Comparison of ENCODE assay signal across 18 mouse cellular contexts in the genomic region with DNA sequence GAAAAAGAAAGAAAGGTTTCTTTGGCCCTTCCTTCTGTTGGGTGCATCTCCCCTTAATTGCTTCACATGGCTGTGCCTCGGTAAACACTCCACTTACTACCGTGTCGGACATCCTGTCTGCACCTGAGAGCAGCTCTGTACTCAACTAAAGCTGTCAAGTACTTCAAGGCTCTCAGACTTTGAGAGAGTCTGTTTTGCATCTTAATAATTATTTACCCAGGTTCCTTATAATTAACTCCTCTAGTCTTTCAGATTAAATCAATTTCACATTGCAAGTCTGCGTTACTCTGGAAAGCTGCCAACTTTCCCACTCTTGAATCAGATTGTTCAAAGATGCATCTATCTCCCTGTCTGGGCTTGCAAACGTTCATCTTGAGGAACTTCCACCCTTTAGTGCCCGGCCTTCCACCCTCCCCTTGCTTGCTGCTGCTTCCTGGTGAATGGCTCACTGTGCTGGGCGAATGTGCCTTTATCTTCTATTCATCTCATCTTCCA.
DNase-seq lines count a peak whose midpoint lies in the region; ATAC-seq and TF ChIP-seq lines count a peak whose summit lies in the region.
"Had no signal": no experiment of that assay in that cellular context is flagged by ENCODE, and none has a peak within 500 bp of the region (broad histone marks: within the 10 kb centered on the region; RNA-seq: fewer than 3 reads in every experiment).

No protein-coding gene starts in this region.

- WGBS in hindbrain, embryonic 16.5 days: 28% methylated on average over 7 of the region's 7 CpGs
- 42% methylated on average over 7 of the region's 7 CpGs for WGBS in hindbrain, embryonic 12.5 days
- WGBS in midbrain, postnatal 0 days: 48% methylated on average over 7 of the region's 7 CpGs
- 40% methylated on average over 7 of the region's 7 CpGs for WGBS in midbrain, embryonic 15.5 days
- WGBS in limb, embryonic 14.5 days: 20% methylated on average over 7 of the region's 7 CpGs

- H3K36me3 ChIP-seq in hindbrain, embryonic 16.5 days (ENCODE audit: control insufficient read depth, insufficient read depth, low read length): no peaks in the 10 kb centered on the region
- H3K36me3 ChIP-seq in hindbrain, embryonic 12.5 days: no peaks in the 10 kb centered on the region
- H3K36me3 ChIP-seq in midbrain, postnatal 0 days (ENCODE audit: insufficient read depth, low read length): no peaks in the 10 kb centered on the region
- H3K36me3 ChIP-seq in midbrain, embryonic 15.5 days (replicated peaks): no peaks in the 10 kb centered on the region
- no peaks in the 10 kb centered on the region for H3K36me3 ChIP-seq in limb, embryonic 14.5 days (ENCODE audit: control insufficient read depth, insufficient read depth, low read length)
- H3K36me3 ChIP-seq: liver, embryonic 13.5 days; midbrain, embryonic 10.5 days; neural tube, embryonic 12.5 days had no signal

- H3K9ac ChIP-seq in hindbrain, embryonic 16.5 days (ENCODE audit: low read depth, low read length): no peak overlapping the region
- no peak overlapping the region for H3K9ac ChIP-seq in hindbrain, embryonic 12.5 days
- H3K9ac ChIP-seq in midbrain, postnatal 0 days (replicated peaks; ENCODE audit: low read length, poor library complexity, severe bottlenecking): no peak overlapping the region
- H3K9ac ChIP-seq in midbrain, embryonic 15.5 days: no peak overlapping the region
- H3K9ac ChIP-seq in limb, embryonic 14.5 days (ENCODE audit: low read depth, low read length, severe bottlenecking): no peak overlapping the region
- H3K9ac ChIP-seq: liver, embryonic 13.5 days; neural tube, embryonic 12.5 days had no signal

- no peak overlapping the region for H3K27ac ChIP-seq in hindbrain, embryonic 16.5 days (ENCODE audit: low read depth, low read length)
- H3K27ac ChIP-seq in hindbrain, embryonic 12.5 days: no peak overlapping the region
- no peak overlapping the region for H3K27ac ChIP-seq in midbrain, postnatal 0 days (ENCODE audit: low read depth, low read length)
- H3K27ac ChIP-seq in midbrain, embryonic 15.5 days: no peak overlapping the region
- no peak overlapping the region for H3K27ac ChIP-seq in limb, embryonic 14.5 days (replicated peaks; ENCODE audit: low read depth, low read length)
- H3K27ac ChIP-seq: liver, embryonic 13.5 days; midbrain, embryonic 10.5 days; neural tube, embryonic 12.5 days had no signal

- H3K4me3 ChIP-seq in hindbrain, embryonic 16.5 days (ENCODE audit: low read length): no peak overlapping the region
- H3K4me3 ChIP-seq in hindbrain, embryonic 12.5 days: no peak overlapping the region
- no peak overlapping the region for H3K4me3 ChIP-seq in midbrain, postnatal 0 days (ENCODE audit: low read depth, low read length)
- no peak overlapping the region for H3K4me3 ChIP-seq in midbrain, embryonic 15.5 days
- H3K4me3 ChIP-seq in limb, embryonic 14.5 days (replicated peaks; ENCODE audit: low read length): no peak overlapping the region
- H3K4me3 ChIP-seq: liver, embryonic 13.5 days; midbrain, embryonic 10.5 days; neural tube, embryonic 12.5 days had no signal

- DNase-seq in cerebellum, postnatal 4 days (ENCODE audit: low spot score in 2 of 2): no peak
- DNase-seq in midbrain, postnatal 0 days (ENCODE audit: low spot score): peak; percentile 51
- DNase-seq in limb, embryonic 14.5 days (ENCODE audit: low spot score): peak; percentile 80
- DNase-seq in frontal cortex, postnatal 10 days (ENCODE audit: low spot score in 2 of 2): no peak
- DNase-seq: heart, adult 18-20 months; heart, postnatal 10 days; liver, embryonic 13.5 days; lung, postnatal 10 days; right cerebral cortex, adult 18-20 months; spleen, adult 18-20 months; thymus, postnatal 4 days had no signal

- no peak overlapping the region for H3K4me2 ChIP-seq in hindbrain, embryonic 16.5 days (ENCODE audit: low read length)
- H3K4me2 ChIP-seq in hindbrain, embryonic 12.5 days (replicated peaks): no peak overlapping the region
- H3K4me2 ChIP-seq in midbrain, postnatal 0 days (ENCODE audit: low read depth, low read length, poor library complexity, severe bottlenecking): no peak overlapping the region
- H3K4me2 ChIP-seq in midbrain, embryonic 15.5 days: no peak overlapping the region
- H3K4me2 ChIP-seq in limb, embryonic 14.5 days (replicated peaks; ENCODE audit: low read depth, low read length, severe bottlenecking): no peak overlapping the region
- H3K4me2 ChIP-seq: liver, embryonic 13.5 days; neural tube, embryonic 12.5 days had no signal

- TF ChIP-seq CTCF in midbrain, postnatal 0 days (IDR thresholded peaks at IDR 0.05): no peak

- TF ChIP-seq POLR2A in limb, embryonic 14.5 days (IDR thresholded peaks at IDR 0.05; ENCODE audit: borderline replicate concordance, extremely low read depth, insufficient read depth, insufficient read length): no peak

- H3K27me3 ChIP-seq in hindbrain, embryonic 16.5 days (replicated peaks; ENCODE audit: control insufficient read depth, insufficient read depth, low read length): no peaks in the 10 kb centered on the region
- H3K27me3 ChIP-seq in hindbrain, embryonic 12.5 days: no peaks in the 10 kb centered on the region
- H3K27me3 ChIP-seq in midbrain, postnatal 0 days (ENCODE audit: insufficient read depth, low read length): no peaks in the 10 kb centered on the region
- H3K27me3 ChIP-seq in midbrain, embryonic 15.5 days (replicated peaks): no peaks in the 10 kb centered on the region
- no peaks in the 10 kb centered on the region for H3K27me3 ChIP-seq in limb, embryonic 14.5 days (ENCODE audit: control insufficient read depth, insufficient read depth, low read length)
- H3K27me3 ChIP-seq: CH12.LX; liver, embryonic 13.5 days; neural tube, embryonic 12.5 days had no signal

- H3K4me1 ChIP-seq in hindbrain, embryonic 16.5 days (ENCODE audit: control insufficient read depth, insufficient read depth, low read depth, low read length): peaks cover 13% of the 10 kb centered on the region
- peaks cover 6% of the 10 kb centered on the region for H3K4me1 ChIP-seq in hindbrain, embryonic 12.5 days
- no peaks in the 10 kb centered on the region for H3K4me1 ChIP-seq in midbrain, postnatal 0 days (ENCODE audit: insufficient read depth, low read length)
- H3K4me1 ChIP-seq in midbrain, embryonic 15.5 days: 0 out of 2 replicates have a peak, but pooled peaks cover 5% of the 10 kb centered on the region
- H3K4me1 ChIP-seq in limb, embryonic 14.5 days (ENCODE audit: control insufficient read depth, insufficient read depth, low read length): peaks cover 7% of the 10 kb centered on the region
- H3K4me1 ChIP-seq: liver, embryonic 13.5 days had no signal

- no peaks in the 10 kb centered on the region for H3K9me3 ChIP-seq in hindbrain, embryonic 16.5 days (ENCODE audit: control insufficient read depth, low read length)
- no peaks in the 10 kb centered on the region for H3K9me3 ChIP-seq in hindbrain, embryonic 12.5 days (replicated peaks)
- H3K9me3 ChIP-seq in midbrain, postnatal 0 days (ENCODE audit: low read length): no peaks in the 10 kb centered on the region
- no peaks in the 10 kb centered on the region for H3K9me3 ChIP-seq in midbrain, embryonic 15.5 days
- no peaks in the 10 kb centered on the region for H3K9me3 ChIP-seq in limb, embryonic 14.5 days (ENCODE audit: control insufficient read depth, low read length)
- H3K9me3 ChIP-seq: liver, embryonic 13.5 days; midbrain, embryonic 10.5 days; neural tube, embryonic 12.5 days had no signal

- ATAC-seq in cerebellum, adult (ENCODE audit: insufficient number of reproducible peaks, low FRiP score, low TSS enrichment): peak; percentile 63
- ATAC-seq in hindbrain, embryonic 16.5 days: peak; percentile 37; the same call in 1 of the 2 replicates
- no peak for ATAC-seq in hindbrain, embryonic 12.5 days (ENCODE audit: low FRiP score)
- ATAC-seq in midbrain, postnatal 0 days (ENCODE audit: low FRiP score): no peak
- ATAC-seq in midbrain, embryonic 15.5 days (replicated peaks): no peak
- ATAC-seq in limb, embryonic 14.5 days (ENCODE audit: low FRiP score, low read depth): no peak

Comparison
In these comparisons a context has a peak if more than half of its experiments do, and no peak if none do; other contexts are left out.
1. ATAC-seq: peak in cerebellum, adult (single experiment) and hindbrain, embryonic 16.5 days (single experiment); none in hindbrain, embryonic 12.5 days (single experiment), midbrain, postnatal 0 days (single experiment), midbrain, embryonic 15.5 days (single experiment) and limb, embryonic 14.5 days (single experiment).
2. DNase-seq: peak in midbrain, postnatal 0 days (single experiment) and limb, embryonic 14.5 days (single experiment); none in cerebellum, postnatal 4 days (0 of 2) and frontal cortex, postnatal 10 days (0 of 2).